Mouse (Mus musculus): ENCODE measurements around the gene Rpl13a.

DNA sequence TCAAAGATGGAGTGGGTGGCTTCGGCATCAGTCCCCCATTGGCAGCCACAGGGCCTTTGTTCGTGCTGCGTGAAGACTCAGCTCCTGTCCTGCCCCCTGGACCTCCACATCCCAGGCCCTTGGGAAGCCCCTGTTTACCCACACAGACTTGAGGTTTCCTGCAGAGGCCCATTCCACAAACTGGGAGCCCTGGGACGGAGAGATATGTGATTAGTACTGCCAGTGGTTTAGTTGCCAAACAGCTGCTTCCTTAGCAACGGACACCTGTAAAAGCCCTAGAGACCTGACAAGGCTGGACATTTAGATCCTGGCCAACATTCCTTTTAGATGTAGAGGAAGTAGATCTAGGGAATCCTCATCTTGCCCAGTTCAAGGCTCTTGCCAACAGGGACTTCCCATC is 13.4 kb upstream of the Rpl13a start:
- no peak for TF ChIP-seq CTCF (IDR thresholded peaks at IDR 0.05; ENCODE audit: low read depth)
- no peak for TF ChIP-seq EP300 (IDR thresholded peaks at IDR 0.05; ENCODE audit: low read depth)

All from heart, postnatal 0 days (tissue).